Mouse (Mus musculus) kidney, postnatal 0 days (tissue): ENCODE data around the gene Xxylt1. TPM values are rescaled to one million over a fixed set of nuclear protein-coding genes. Genes with fewer than 3 reads are reported as not detected.

ENCODE experiments used
- ATAC-seq: fragments of 200-750 bp; cut with Nextera tagmentation; replicated peaks from 2 replicates; pipeline ENCODE4 v1.8.0; 2017; ENCODE audit warnings: low read depth, moderate number of reproducible peaks, moderate TSS enrichment, moderate library complexity; ENCODE audit not compliant: low FRiP score
- DNase-seq: peaks from one replicate; pipeline ENCODE4 v3.0.0-alpha.2; 2016; ENCODE audit warnings: low spot score
- H3K27ac ChIP-seq: fragments of 300-500 bp; sonication (generic); 2 replicates; pipeline ENCODE4 v1.5.1; 2014; ENCODE audit warnings: mild to moderate bottlenecking
- H3K27me3 ChIP-seq: fragments of 300-500 bp; sonication (generic); 2 replicates; pipeline ENCODE4 v1.6.1; 2014; ENCODE audit warnings: low read length, mixed read lengths; ENCODE audit not compliant: insufficient read depth
- H3K36me3 ChIP-seq: fragments of 300-500 bp; sonication (generic); 2 replicates; pipeline ENCODE4 v1.6.1; 2014; ENCODE audit warnings: low read length, mixed read lengths; ENCODE audit not compliant: insufficient read depth
- H3K4me1 ChIP-seq: fragments of 300-500 bp; sonication (generic); replicated peaks from 2 replicates; pipeline ENCODE4 v1.6.1; 2014; ENCODE audit warnings: antibody characterized with exemption, low read length, mixed read lengths; ENCODE audit not compliant: insufficient read depth
- H3K4me2 ChIP-seq: fragments of 300-500 bp; sonication (generic); 2 replicates; pipeline ENCODE4 v1.6.1; 2014; ENCODE audit warnings: mild to moderate bottlenecking, low read length, moderate library complexity, mixed read lengths
- H3K4me3 ChIP-seq: fragments of 300-500 bp; sonication (generic); replicated peaks from 2 replicates; pipeline ENCODE4 v1.5.1; 2014; ENCODE audit warnings: low read depth, low read length
- H3K9ac ChIP-seq: fragments of 300-500 bp; sonication (generic); 2 replicates; pipeline ENCODE4 v1.6.1; 2014; ENCODE audit warnings: low read depth, low read length
- H3K9me3 ChIP-seq: fragments of 300-500 bp; sonication (generic); replicated peaks from 2 replicates; pipeline ENCODE4 v1.6.1; 2016; ENCODE audit warnings: low read length, inconsistent platforms, mixed read lengths
- CTCF ChIP-seq: IDR thresholded peaks from 2 replicates; pipeline ENCODE4 v1.5.1; 2016; ENCODE audit warnings: antibody characterized with exemption, low read depth, mild to moderate bottlenecking, moderate library complexity
- WGBS: fragments of 180-500 bp; shearing (Covaris S2); extraction: QIAGEN DNeasy Blood & Tissue Kit; methylation state at CpG from one replicate; pipeline ENCODE4 v1.1.7; 2014; 5-methylcytosine and 5-hydroxymethylcytosine counted together
- polyA plus RNA-seq: library from polyadenylated mRNA; unstranded; fragments of >200 nt; fragmentation: Nextera tagmentation; extraction: Ambion mirVana; gene quantifications from 2 replicates; pipeline ENCODE4 v1.2.1, GENCODE M21; 2015

Gene Xxylt1
- polyA plus RNA-seq, 1 experiment from 2014 or later: 20.0 TPM

DNA sequence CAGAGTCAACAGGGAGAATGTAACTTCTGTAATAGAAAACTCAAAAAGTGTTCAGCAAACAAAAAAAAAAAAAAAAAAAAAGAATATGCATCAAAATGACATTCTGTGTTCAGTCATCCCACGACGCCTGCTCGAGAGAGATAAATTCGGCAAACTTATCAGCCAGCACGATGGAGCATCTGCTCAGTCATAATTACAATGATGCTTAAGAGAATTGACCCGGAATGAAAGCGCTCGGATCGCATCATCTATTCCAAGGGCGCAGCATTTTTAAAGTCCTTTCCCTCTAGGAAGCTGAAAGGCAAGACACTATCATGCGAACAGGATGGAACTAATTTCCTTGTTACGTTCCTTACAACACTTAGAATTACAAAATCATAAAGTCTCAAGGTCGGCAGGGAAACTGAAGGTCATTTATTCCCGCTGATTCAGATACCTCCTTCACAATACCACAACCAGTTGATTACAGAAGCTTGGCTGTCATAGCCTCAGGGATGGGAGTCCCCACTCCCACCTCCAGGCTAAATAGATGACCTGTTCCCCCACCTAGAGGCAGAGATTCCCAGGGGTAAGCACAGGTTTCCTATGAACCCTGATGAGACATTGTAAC lies 165.5 kb downstream of the Xxylt1 start:
- H3K9ac ChIP-seq: no peak overlapping the region
- H3K27me3 ChIP-seq: no peaks in the 10 kb centered on the region
- no peaks in the 10 kb centered on the region for H3K9me3 ChIP-seq
- no peak for TF ChIP-seq CTCF
- H3K36me3 ChIP-seq: no peaks in the 10 kb centered on the region
- DNase-seq (no peak), ATAC-seq (no peak)
- WGBS: 91% methylated on average over 14 of the region's 14 CpGs
- no peak overlapping the region for H3K27ac ChIP-seq
- no peak overlapping the region for H3K4me2 ChIP-seq
- no peaks in the 10 kb centered on the region for H3K4me1 ChIP-seq
- H3K4me3 ChIP-seq: no peak overlapping the region

Other genes with a start within 250 kb of the Xxylt1 start
- gene Acap2, start 119.8 kb upstream of the Xxylt1 start, polyA plus RNA-seq: 12.6 and 12.9 TPM in 2 replicates
- 112 and 118 TPM in 2 replicates for gene Ppp1r2, start 193.8 kb upstream of the Xxylt1 start, polyA plus RNA-seq
- gene Apod, start 233.4 kb upstream of the Xxylt1 start, polyA plus RNA-seq: 0.64 and 1.9 TPM in 2 replicates